ENCODE assay signal across 8 mouse cellular contexts in the genomic region with DNA sequence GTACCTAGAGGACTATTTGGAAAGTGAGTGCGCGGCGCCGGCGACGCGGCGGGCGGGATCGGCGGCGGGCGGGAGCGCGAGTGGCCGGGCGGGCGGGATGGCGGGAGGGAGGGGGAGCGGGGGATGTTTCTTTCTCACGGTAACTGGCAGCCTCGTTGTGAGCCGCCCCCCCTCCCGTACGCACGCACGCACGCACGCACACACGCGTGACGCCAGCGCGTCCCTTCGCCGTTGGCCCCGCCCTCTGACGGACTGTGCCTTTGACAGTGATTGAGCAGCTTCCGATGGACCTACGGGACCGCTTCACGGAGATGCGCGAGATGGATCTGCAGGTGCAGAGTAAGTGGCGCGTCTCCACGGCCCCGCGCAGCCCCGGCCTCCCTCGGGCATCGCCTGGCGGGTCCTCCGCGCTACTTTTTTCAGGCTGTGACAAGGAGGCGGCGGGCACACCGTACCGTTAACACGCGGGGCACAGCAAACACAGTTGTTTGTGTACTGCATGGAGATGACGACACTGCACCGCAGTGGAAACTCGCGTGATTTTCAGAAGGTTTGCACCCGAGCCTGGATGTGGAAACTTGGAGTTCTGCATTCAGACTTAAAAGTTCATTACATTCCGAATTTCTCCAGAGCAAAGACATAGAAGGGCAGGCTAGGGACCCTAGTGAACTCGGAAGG. TPM values are rescaled to one million over a fixed set of nuclear protein-coding genes. Genes with fewer than 3 reads are reported as not detected.
DNase-seq lines count a peak whose midpoint lies in the region; ATAC-seq and TF ChIP-seq lines count a peak whose summit lies in the region.

No protein-coding gene starts in this region.

- peak; percentile 37; the same call in 1 of the 2 replicates for TF ChIP-seq CTCF in hindbrain, postnatal 0 days (IDR thresholded peaks at IDR 0.05; ENCODE audit: low read depth)
- no peak for TF ChIP-seq CTCF in left cerebral cortex, adult 2 months (IDR thresholded peaks at IDR 0.05)

- under 1% methylated on average over 40 of the region's 68 CpGs for WGBS in hindbrain, postnatal 0 days

- H3K4me2 ChIP-seq in hindbrain, postnatal 0 days (ENCODE audit: low read depth, low read length) = peak overlapping the region; percentile 84

- intact Hi-C loops in left cerebral cortex, adult 2 months (cut with DNase I) = loop anchor here (2.0 to 5.0 kb wide), 2 partner anchors 99 to 153 kb away; no protein-coding TSS in a partner anchor

- H3K4me3 ChIP-seq in hindbrain, postnatal 0 days (ENCODE audit: low read length) = peak overlapping the region; percentile 68
- H3K4me3 ChIP-seq in left cerebral cortex, adult 2 months = peak overlapping the region; percentile 96

- H3K9ac ChIP-seq in hindbrain, postnatal 0 days (replicated peaks; ENCODE audit: low read length) = peak overlapping the region; percentile 75

- peak; percentile 97 for ATAC-seq in hindbrain, postnatal 0 days
- peak; percentile 85 for ATAC-seq in megakaryocyte, adult 5-6 weeks (ENCODE audit: poor library complexity, severe bottlenecking)

- peaks cover 8% of the 10 kb centered on the region; the same call in 1 of the 2 replicates for H3K36me3 ChIP-seq in hindbrain, postnatal 0 days (ENCODE audit: insufficient read depth, low read length)

- H3K27me3 ChIP-seq in hindbrain, postnatal 0 days (ENCODE audit: insufficient read depth, low read length) = no peaks in the 10 kb centered on the region

- peak overlapping the region; percentile 99 for H3K27ac ChIP-seq in hindbrain, postnatal 0 days
- H3K27ac ChIP-seq in left cerebral cortex, adult 2 months = peak overlapping the region; percentile 96

- peak; percentile 98 for DNase-seq in T-cell, adult 2 months (ENCODE audit: low spot score)
- DNase-seq in cerebellum, postnatal 36 days = peak; percentile 97 to 99
- peak; percentile 98 for DNase-seq in gastrocnemius, adult 18-20 months (ENCODE audit: low spot score)
- DNase-seq in hindbrain, postnatal 0 days (ENCODE audit: low spot score) = peak; percentile 98
- peak; percentile 96 to 97 for DNase-seq in left cerebral cortex, adult 2 months (ENCODE audit: extremely low spot score in 1 of 2, low spot score in 2 of 2)
- DNase-seq in right cerebral cortex, adult 2 months (ENCODE audit: low spot score in 2 of 2) = peak; percentile 97 to 98
- DNase-seq in urinary bladder, postnatal 14 days (ENCODE audit: low spot score) = peak; percentile 97

- H3K9me3 ChIP-seq in hindbrain, postnatal 0 days (ENCODE audit: low read length) = no peaks in the 10 kb centered on the region

- H3K4me1 ChIP-seq in hindbrain, postnatal 0 days (ENCODE audit: insufficient read depth, low read length) = peaks cover 8% of the 10 kb centered on the region

RNA-seq across cellular contexts. Expression of gene Ing3, which starts 0.5 kb away (rescaled TPM):
- 10 to 100 TPM in 1 of 2 experiments, 1 to 10 TPM in 1; 7.5 to 10.0 TPM for total RNA-seq in gastrocnemius, adult 18-20 months (2021)
- 9.4 and 13.3 TPM in 2 replicates for total RNA-seq in hindbrain, postnatal 0 days (2014; rRNA removed)
- 38.7 and 39.9 TPM in 2 replicates for polyA plus RNA-seq in hindbrain, postnatal 0 days (2015; fragmentation: Nextera tagmentation; extraction: Ambion mirVana)
- total RNA-seq in left cerebral cortex, adult 2 months (2021) = 10 to 100 TPM; 25.9 to 28.6 TPM
- 45.5 and 57.5 TPM in 2 replicates for total RNA-seq in megakaryocyte, adult 5-6 weeks (2015)
- total RNA-seq in megakaryocyte, adult 5-6 weeks (2017) = 50.6 and 51.9 TPM in 2 replicates

RNA-seq across cellular contexts. Expression of gene Cped1, which starts 35.8 kb away (rescaled TPM):
- 10 to 100 TPM; 20.8 to 26.4 TPM for total RNA-seq in gastrocnemius, adult 18-20 months (2021)
- total RNA-seq in hindbrain, postnatal 0 days (2014; rRNA removed) = 2.6 and 4.6 TPM in 2 replicates
- polyA plus RNA-seq in hindbrain, postnatal 0 days (2015; fragmentation: Nextera tagmentation; extraction: Ambion mirVana) = 2.5 and 3.1 TPM in 2 replicates
- 1 to 10 TPM; 3.6 to 4.7 TPM for total RNA-seq in left cerebral cortex, adult 2 months (2021)
- total RNA-seq in megakaryocyte, adult 5-6 weeks (2015) = 0.22 and 1.3 TPM in 2 replicates
- 0.99 and 1.3 TPM in 2 replicates for total RNA-seq in megakaryocyte, adult 5-6 weeks (2017)

Comparison
In these comparisons a context has a peak if more than half of its experiments do, and no peak if none do; other contexts are left out.
1. Peak in every context shown above with its lines: DNase-seq, ATAC-seq, H3K4me3 ChIP-seq and H3K27ac ChIP-seq.